Mouse (Mus musculus): ENCODE data around the gene Gpam. TPM values are rescaled to one million over a fixed set of nuclear protein-coding genes. Genes with fewer than 3 reads are reported as not detected.

Gpam gene
- polyA plus RNA-seq, 1 experiment from 2014 or later, result 14.1 TPM

Other genes starting within 250 kb of the Gpam start
- gene Tectb, start 53.5 kb upstream of the Gpam start, polyA plus RNA-seq (2015; fragmentation: Nextera tagmentation; extraction: Ambion mirVana), result 0.13 TPM in 1 of 2 replicates, not detected in the other
- not detected in 2 replicates for gene Gucy2g, start 114.0 kb upstream of the Gpam start, polyA plus RNA-seq (2015; fragmentation: Nextera tagmentation; extraction: Ambion mirVana)
- 9.4 and 10.9 TPM in 2 replicates for gene Acsl5, start 124.7 kb upstream of the Gpam start, polyA plus RNA-seq (2015; fragmentation: Nextera tagmentation; extraction: Ambion mirVana)
- 74.9 and 81.3 TPM in 2 replicates for gene Zdhhc6, start 188.8 kb upstream of the Gpam start, polyA plus RNA-seq (2015; fragmentation: Nextera tagmentation; extraction: Ambion mirVana)
- 25.8 and 29.0 TPM in 2 replicates for gene Vti1a, start 189.1 kb upstream of the Gpam start, polyA plus RNA-seq (2015; fragmentation: Nextera tagmentation; extraction: Ambion mirVana)